Mouse (Mus musculus) forebrain, postnatal 0 days (tissue): ENCODE measurements at regions not wholly inside any gene's neighbourhood (a gene's known extent, or its start where the extent isn't known, plus 50 kb on each side); places are given as distances from the start of the nearest gene placed in this dataset.

Source experiments
- ATAC-seq: fragments of 200-750 bp; cut with Nextera tagmentation; 2 replicates; pipeline ENCODE4 v1.8.0; 2017; ENCODE audit warnings: mild to moderate bottlenecking, moderate library complexity
- DNase-seq: peaks from one replicate; pipeline ENCODE4 v3.0.0-alpha.2; 2015
- H3K27ac ChIP-seq: fragments of 300-500 bp; sonication (generic); 2 replicates; pipeline ENCODE4 v1.5.1; 2014; ENCODE audit warnings: low read depth, mild to moderate bottlenecking, antibody characterized with exemption, low read length, moderate library complexity, mixed read lengths
- H3K27me3 ChIP-seq: fragments of 300-500 bp; sonication (generic); 2 replicates; pipeline ENCODE4 v1.6.1; 2014; ENCODE audit warnings: mild to moderate bottlenecking, low read length, mixed read lengths; ENCODE audit not compliant: insufficient read depth
- H3K36me3 ChIP-seq: fragments of 300-500 bp; sonication (generic); 2 replicates; pipeline ENCODE4 v1.6.1; 2014; ENCODE audit warnings: mild to moderate bottlenecking, moderate library complexity; ENCODE audit not compliant: insufficient read depth
- H3K4me1 ChIP-seq: fragments of 300-500 bp; sonication (generic); 2 replicates; pipeline ENCODE4 v1.6.1; 2014; ENCODE audit warnings: antibody characterized with exemption; ENCODE audit not compliant: insufficient read depth
- H3K4me2 ChIP-seq: fragments of 300-500 bp; sonication (generic); 2 replicates; pipeline ENCODE4 v1.6.1; 2014; ENCODE audit warnings: low read depth, mild to moderate bottlenecking, moderate library complexity
- H3K4me3 ChIP-seq: fragments of 300-500 bp; sonication (generic); 2 replicates; pipeline ENCODE4 v1.5.1; 2014; ENCODE audit warnings: low read depth, low read length, mixed read lengths
- H3K9ac ChIP-seq: fragments of 300-500 bp; sonication (generic); 2 replicates; pipeline ENCODE4 v1.6.1; 2014; ENCODE audit warnings: mild to moderate bottlenecking
- H3K9me3 ChIP-seq: fragments of 300-500 bp; sonication (generic); 2 replicates; pipeline ENCODE4 v1.6.1; 2016; ENCODE audit warnings: low read length
- CTCF ChIP-seq: sonication (generic); IDR thresholded peaks from 2 replicates; pipeline ENCODE4 v1.5.1; 2016; ENCODE audit warnings: antibody characterized with exemption, control low read depth, low read depth
- WGBS: fragments of 180-500 bp; shearing (Covaris S2); extraction: QIAGEN DNeasy Blood & Tissue Kit; methylation state at CpG from one replicate; pipeline ENCODE4 v1.1.7; 2014; 5-methylcytosine and 5-hydroxymethylcytosine counted together

GRCm38 (mm10) chr1:73799996-73800395 lies 324.3 kb downstream of the Tns1 start:
- H3K9me3 ChIP-seq, result no peaks in the 10 kb centered on the region
- H3K4me3 ChIP-seq, result no peak overlapping the region
- 83% methylated on average over 1 of the region's 1 CpGs for WGBS
- H3K4me1 ChIP-seq, result no peaks in the 10 kb centered on the region
- ATAC-seq (no peak), DNase-seq (no peak)
- no peaks in the 10 kb centered on the region for H3K36me3 ChIP-seq
- H3K27ac ChIP-seq, result no peak overlapping the region
- no peak for TF ChIP-seq CTCF
- no peaks in the 10 kb centered on the region for H3K27me3 ChIP-seq
- H3K9ac ChIP-seq, result no peak overlapping the region
- no peak overlapping the region for H3K4me2 ChIP-seq

- Histone ChIP-seq H3K36me3 (no peaks in the 10 kb centered on the region), H3K9ac (no peak overlapping the region), H3K27ac (no peak overlapping the region), H3K4me2 (no peak overlapping the region), H3K27me3 (no peaks in the 10 kb centered on the region), H3K9me3 (no peaks in the 10 kb centered on the region), H3K4me3 (no peak overlapping the region), H3K4me1 (no peaks in the 10 kb centered on the region)
- no peak for TF ChIP-seq CTCF
- ATAC-seq, result no peak
- DNase-seq, result no peak
- WGBS, result 69% methylated on average over 8 of the region's 8 CpGs
These were observed 325.0 kb downstream of the Tns1 start for GRCm38 (mm10) chr1:73799246-73799645.

- no peak for TF ChIP-seq CTCF
- no peak overlapping the region for H3K9ac ChIP-seq
- WGBS, result 88% methylated on average over 2 of the region's 2 CpGs
These were observed 326.4 kb downstream of the Tns1 start for GRCm38 (mm10) chr1:73797858-73798257.

GRCm38 (mm10) chr1:73797413-73797812 lies 326.8 kb downstream of the Tns1 start:
- Histone ChIP-seq H3K27me3 (no peaks in the 10 kb centered on the region), H3K4me1 (no peaks in the 10 kb centered on the region), H3K9me3 (no peaks in the 10 kb centered on the region), H3K36me3 (no peaks in the 10 kb centered on the region), H3K27ac (no peak overlapping the region), H3K9ac (no peak overlapping the region), H3K4me3 (no peak overlapping the region), H3K4me2 (no peak overlapping the region)
- no peak for ATAC-seq
- DNase-seq, result no peak
- no peak for TF ChIP-seq CTCF
- WGBS, result 90% methylated on average over 2 of the region's 2 CpGs

More at GRCm38 (mm10) chr1:73797858-73798257, 326.4 kb downstream of the Tns1 start:
- Histone ChIP-seq H3K9me3 (no peaks in the 10 kb centered on the region), H3K27ac (no peak overlapping the region), H3K27me3 (no peaks in the 10 kb centered on the region), H3K4me1 (no peaks in the 10 kb centered on the region), H3K4me3 (no peak overlapping the region), H3K36me3 (no peaks in the 10 kb centered on the region), H3K4me2 (no peak overlapping the region)
- DNase-seq, result no peak
- no peak for ATAC-seq

- no peaks in the 10 kb centered on the region for H3K9me3 ChIP-seq
- no peaks in the 10 kb centered on the region for H3K4me1 ChIP-seq
- H3K9ac ChIP-seq, result no peak overlapping the region
- no peak overlapping the region for H3K4me3 ChIP-seq
- H3K4me2 ChIP-seq, result no peak overlapping the region
- DNase-seq (no peak), ATAC-seq (no peak)
- no peak for TF ChIP-seq CTCF
- H3K27me3 ChIP-seq, result no peaks in the 10 kb centered on the region
- H3K27ac ChIP-seq, result no peak overlapping the region
- no peaks in the 10 kb centered on the region for H3K36me3 ChIP-seq
- 92% methylated on average over 4 of the region's 4 CpGs for WGBS
These were observed 330.4 kb downstream of the Tns1 start for GRCm38 (mm10) chr1:73793871-73794270.

- DNase-seq, result no peak
- WGBS, result 87% methylated on average over 3 of the region's 3 CpGs
- no peaks in the 10 kb centered on the region for H3K9me3 ChIP-seq
These were observed 331.0 kb downstream of the Tns1 start for GRCm38 (mm10) chr1:73793256-73793655.

GRCm38 (mm10) chr1:73792311-73792710 lies 331.9 kb downstream of the Tns1 start:
- H3K27me3 ChIP-seq, result no peaks in the 10 kb centered on the region
- no peaks in the 10 kb centered on the region for H3K9me3 ChIP-seq
- H3K9ac ChIP-seq, result no peak overlapping the region
- H3K27ac ChIP-seq, result no peak overlapping the region
- H3K4me2 ChIP-seq, result no peak overlapping the region
- no peak overlapping the region for H3K4me3 ChIP-seq
- H3K36me3 ChIP-seq, result no peaks in the 10 kb centered on the region
- no peaks in the 10 kb centered on the region for H3K4me1 ChIP-seq
- ATAC-seq, result no peak
- DNase-seq, result no peak
- 94% methylated on average over 5 of the region's 5 CpGs for WGBS
- no peak for TF ChIP-seq CTCF

More at GRCm38 (mm10) chr1:73793256-73793655, 331.0 kb downstream of the Tns1 start:
- Histone ChIP-seq H3K9ac (no peak overlapping the region), H3K4me1 (no peaks in the 10 kb centered on the region), H3K36me3 (no peaks in the 10 kb centered on the region), H3K27me3 (no peaks in the 10 kb centered on the region), H3K27ac (no peak overlapping the region), H3K4me3 (no peak overlapping the region), H3K4me2 (no peak overlapping the region)
- no peak for ATAC-seq
- no peak for TF ChIP-seq CTCF

GRCm38 (mm10) chr1:73787666-73788065 lies 336.6 kb downstream of the Tns1 start:
- TF ChIP-seq CTCF, result no peak
- H3K4me1 ChIP-seq, result no peaks in the 10 kb centered on the region
- DNase-seq (no peak), ATAC-seq (no peak)
- no peak overlapping the region for H3K4me2 ChIP-seq
- no peak overlapping the region for H3K9ac ChIP-seq
- no peaks in the 10 kb centered on the region for H3K27me3 ChIP-seq
- H3K36me3 ChIP-seq, result no peaks in the 10 kb centered on the region
- H3K9me3 ChIP-seq, result no peaks in the 10 kb centered on the region
- no peak overlapping the region for H3K4me3 ChIP-seq
- H3K27ac ChIP-seq, result no peak overlapping the region
- 23% methylated on average over 2 of the region's 2 CpGs for WGBS
